Mouse (Mus musculus) kidney, adult 2 months (tissue): Measurements from ENCODE around the gene Kcnmb3.

Experiments
- CTCF ChIP-seq: fragments of 200-500 bp; conservative IDR thresholded peaks from 2 replicates; pipeline ENCODE4 v1.5.1; 2011; ENCODE audit warnings: low read depth, mild to moderate bottlenecking, control low read depth, low read length, moderate library complexity, mixed read lengths; ENCODE audit not compliant: insufficient read depth, insufficient read length
- POLR2A ChIP-seq: fragments of 200-500 bp; IDR thresholded peaks from one replicate; pipeline ENCODE4 v1.6.1; 2011; ENCODE audit warnings: low read depth, low read length, control low read depth

GRCm38 (mm10) chr3:32510375-32511190, 18.6 kb upstream of the Kcnmb3 start:
- peak; percentile 84 for TF ChIP-seq CTCF
- peak; percentile 13 for TF ChIP-seq POLR2A
